Mouse (Mus musculus) heart, embryonic 11.5 days (tissue): ENCODE data around the gene Ahcyl2. TPM values are rescaled to one million over a fixed set of nuclear protein-coding genes. Genes with fewer than 3 reads are reported as not detected.

ENCODE experiments used
- ATAC-seq: fragments of 200-750 bp; cut with Nextera tagmentation; replicated peaks from 2 replicates; pipeline ENCODE4 v1.8.0; 2017; ENCODE audit warnings: moderate library complexity; ENCODE audit not compliant: insufficient number of reproducible peaks, low FRiP score, low TSS enrichment
- H3K27ac ChIP-seq: fragments of 300-500 bp; sonication (generic); 2 replicates; pipeline ENCODE4 v1.5.1; 2014; ENCODE audit warnings: mild to moderate bottlenecking, low read depth, low read length
- H3K27me3 ChIP-seq: fragments of 300-500 bp; sonication (generic); 2 replicates; pipeline ENCODE4 v1.6.1; 2014; ENCODE audit warnings: mild to moderate bottlenecking, low read length, mixed read lengths; ENCODE audit not compliant: control insufficient read depth, insufficient read depth
- H3K36me3 ChIP-seq: fragments of 300-500 bp; sonication (generic); 2 replicates; pipeline ENCODE4 v1.6.1; 2014; ENCODE audit warnings: mild to moderate bottlenecking, low read length, moderate library complexity, mixed read lengths; ENCODE audit not compliant: control insufficient read depth, insufficient read depth
- H3K4me1 ChIP-seq: fragments of 300-500 bp; sonication (generic); 2 replicates; pipeline ENCODE4 v1.6.1; 2014; ENCODE audit warnings: low read length; ENCODE audit not compliant: control insufficient read depth, insufficient read depth
- H3K4me2 ChIP-seq: fragments of 300-500 bp; sonication (generic); 2 replicates; pipeline ENCODE4 v1.6.1; 2014; ENCODE audit warnings: mild to moderate bottlenecking, moderate library complexity
- H3K4me3 ChIP-seq: fragments of 300-500 bp; sonication (generic); 2 replicates; pipeline ENCODE4 v1.5.1; 2014; ENCODE audit warnings: low read depth, low read length
- H3K9ac ChIP-seq: fragments of 300-500 bp; sonication (generic); 2 replicates; pipeline ENCODE4 v1.6.1; 2014; ENCODE audit warnings: mild to moderate bottlenecking, low read depth, low read length, moderate library complexity
- H3K9me3 ChIP-seq: fragments of 300-500 bp; sonication (generic); replicated peaks from 2 replicates; pipeline ENCODE4 v1.6.1; 2016; ENCODE audit warnings: low read length; ENCODE audit not compliant: control insufficient read depth
- WGBS: fragments of 180-500 bp; shearing (Covaris S2); extraction: QIAGEN DNeasy Blood & Tissue Kit; methylation state at CpG from one replicate; pipeline ENCODE4 v1.1.7; 2014; ENCODE audit not compliant: insufficient replicate concordance; 5-methylcytosine and 5-hydroxymethylcytosine counted together
- polyA plus RNA-seq: library from polyadenylated mRNA; unstranded; fragments of >200 nt; fragmentation: Nextera tagmentation; extraction: Ambion mirVana; gene quantifications from 2 replicates; pipeline ENCODE4 v1.2.1, GENCODE M21; 2014

Ahcyl2 gene
- polyA plus RNA-seq, 1 experiment from 2014 or later = 11.6 TPM

GRCm38 (mm10) chr6:29761282-29761681 lies 6.5 kb upstream of the Ahcyl2 start:
- no peaks in the 10 kb centered on the region for H3K27me3 ChIP-seq
- no peak for ATAC-seq
- H3K9me3 ChIP-seq = no peaks in the 10 kb centered on the region
- no peaks in the 10 kb centered on the region for H3K4me1 ChIP-seq
- H3K27ac ChIP-seq = no peak overlapping the region
- H3K4me3 ChIP-seq = no peak overlapping the region
- H3K4me2 ChIP-seq = no peak overlapping the region
- H3K36me3 ChIP-seq = peaks cover 9% of the 10 kb centered on the region
- H3K9ac ChIP-seq = no peak overlapping the region
- WGBS = 88% methylated on average over 4 of the region's 4 CpGs

DNA sequence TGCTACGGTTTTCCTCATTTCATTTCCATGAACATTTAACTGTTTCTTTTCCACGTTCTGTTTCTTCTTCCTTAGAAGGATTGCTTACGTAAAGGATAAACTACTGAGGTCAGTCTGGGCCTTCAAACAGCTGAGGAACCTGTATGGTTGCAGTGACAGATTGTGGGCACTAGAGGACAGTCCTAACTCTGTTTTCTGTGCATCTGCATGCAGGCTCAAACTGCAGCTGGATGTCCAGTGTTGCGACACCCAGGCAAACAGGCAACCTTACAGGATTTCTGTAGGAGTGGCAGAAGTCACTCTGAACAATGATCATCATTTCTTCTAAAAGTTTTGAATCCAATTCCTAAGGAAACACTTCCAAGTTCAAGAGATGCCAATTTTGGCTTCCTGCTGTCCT lies 5.3 kb upstream of the Ahcyl2 start:
- Histone ChIP-seq H3K36me3 (peaks cover 7% of the 10 kb centered on the region), H3K4me2 (no peak overlapping the region), H3K27me3 (no peaks in the 10 kb centered on the region), H3K9me3 (no peaks in the 10 kb centered on the region), H3K4me1 (no peaks in the 10 kb centered on the region), H3K4me3 (no peak overlapping the region), H3K9ac (no peak overlapping the region), H3K27ac (no peak overlapping the region)
- no peak for ATAC-seq
- WGBS = 61% methylated on average over 4 of the region's 4 CpGs

GRCm38 (mm10) chr6:29766874-29767273 lies 937 bp upstream of the Ahcyl2 start:
- H3K9ac ChIP-seq = no peak overlapping the region
- no peaks in the 10 kb centered on the region for H3K9me3 ChIP-seq
- peaks cover 6% of the 10 kb centered on the region; the same call in 1 of the 2 replicates for H3K4me1 ChIP-seq
- 84% methylated on average over 2 of the region's 2 CpGs for WGBS
- ATAC-seq = no peak
- H3K4me3 ChIP-seq = no peak overlapping the region
- H3K27me3 ChIP-seq = no peaks in the 10 kb centered on the region
- H3K4me2 ChIP-seq = no peak overlapping the region
- H3K36me3 ChIP-seq = no peaks in the 10 kb centered on the region
- H3K27ac ChIP-seq = no peak overlapping the region

DNA sequence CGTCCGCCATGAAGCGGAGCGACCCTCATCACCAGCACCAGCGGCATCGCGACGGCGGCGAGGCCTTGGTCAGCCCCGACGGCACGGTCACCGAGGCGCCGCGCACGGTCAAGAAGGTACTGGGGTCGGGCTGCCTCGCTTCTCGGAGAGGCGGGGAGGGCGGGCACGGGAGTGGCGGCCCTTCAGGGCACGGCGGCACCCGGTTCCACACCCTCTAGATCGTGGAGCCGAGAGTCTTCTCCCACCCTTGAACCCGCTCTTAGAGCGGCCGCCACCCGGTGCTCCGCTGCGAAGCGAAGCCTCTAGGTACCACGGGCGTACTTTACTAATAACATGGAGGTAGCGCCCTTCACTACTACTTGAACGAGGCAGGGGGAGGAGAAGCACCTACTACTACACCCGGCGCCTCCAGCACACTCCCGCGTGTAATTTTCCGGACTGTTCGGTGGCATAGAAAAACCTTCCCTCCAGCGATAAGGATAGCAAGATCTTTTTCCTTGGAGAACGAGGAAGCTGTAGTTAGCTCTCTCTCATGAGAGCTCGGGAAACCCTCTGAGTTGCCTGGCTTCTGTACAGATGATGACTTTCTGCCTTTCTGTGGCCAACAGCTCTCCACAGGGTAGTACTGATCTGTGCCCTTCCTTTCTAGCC lies 1.1 kb downstream of the Ahcyl2 start:
- Histone ChIP-seq H3K36me3 (no peaks in the 10 kb centered on the region), H3K4me2 (peak overlapping the region; percentile 78), H3K9me3 (no peaks in the 10 kb centered on the region), H3K27me3 (no peaks in the 10 kb centered on the region), H3K4me1 (peaks cover 6% of the 10 kb centered on the region; the same call in 1 of the 2 replicates), H3K4me3 (peak overlapping the region; percentile 77), H3K9ac (peak overlapping the region; percentile 89), H3K27ac (peak overlapping the region; percentile 84)
- WGBS = under 1% methylated on average over 47 of the region's 50 CpGs
- peak; percentile 55 for ATAC-seq

DNA sequence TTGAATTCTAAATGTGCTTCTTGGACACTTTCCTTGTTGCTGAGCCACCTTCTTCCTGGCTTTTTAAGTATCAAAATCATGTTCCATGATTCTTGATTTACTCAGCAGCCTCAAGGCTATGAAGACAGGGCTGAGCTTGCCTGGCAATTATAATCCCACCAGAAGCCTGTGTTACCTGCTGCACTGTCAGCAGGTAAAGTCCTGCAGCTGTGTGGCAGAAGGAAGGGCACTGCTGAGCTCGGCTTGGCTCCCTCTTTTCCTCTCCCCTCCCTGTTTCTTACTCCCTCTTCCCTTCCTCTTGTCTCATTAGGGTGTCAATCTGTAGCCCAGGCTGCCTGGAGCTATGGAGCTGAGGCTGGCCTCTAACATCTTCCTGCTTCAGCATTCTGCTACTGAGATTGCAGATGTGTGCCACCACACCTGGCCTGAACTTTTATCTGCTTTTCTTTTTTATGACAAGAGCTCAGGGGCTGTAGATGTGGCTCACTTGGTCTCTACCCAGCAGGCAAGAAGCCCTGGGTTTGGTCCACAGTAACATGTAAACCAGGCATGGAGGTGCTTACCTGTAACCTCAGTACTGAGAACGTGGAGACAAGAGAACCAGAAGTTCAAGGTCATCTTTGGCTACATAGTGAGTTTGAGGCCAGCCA lies 3.0 kb downstream of the Ahcyl2 start:
- H3K4me2 ChIP-seq = no peak overlapping the region
- no peak for ATAC-seq
- H3K36me3 ChIP-seq = no peaks in the 10 kb centered on the region
- no peak overlapping the region for H3K4me3 ChIP-seq
- H3K9me3 ChIP-seq = no peaks in the 10 kb centered on the region
- WGBS = 65% methylated on average over 2 of the region's 2 CpGs
- no peak overlapping the region for H3K9ac ChIP-seq
- no peaks in the 10 kb centered on the region for H3K27me3 ChIP-seq
- no peak overlapping the region for H3K27ac ChIP-seq
- peaks cover 6% of the 10 kb centered on the region; the same call in 1 of the 2 replicates for H3K4me1 ChIP-seq

- no peak overlapping the region for H3K9ac ChIP-seq
- H3K9me3 ChIP-seq = no peaks in the 10 kb centered on the region
- ATAC-seq = no peak
- H3K36me3 ChIP-seq = no peaks in the 10 kb centered on the region
- no peak overlapping the region for H3K4me3 ChIP-seq
- no peaks in the 10 kb centered on the region for H3K27me3 ChIP-seq
- no peak overlapping the region for H3K27ac ChIP-seq
- no peak overlapping the region for H3K4me2 ChIP-seq
- 87% methylated on average over 3 of the region's 3 CpGs for WGBS
- peaks cover 6% of the 10 kb centered on the region; the same call in 1 of the 2 replicates for H3K4me1 ChIP-seq
Observed at GRCm38 (mm10) chr6:29772236-29772635, 4.4 kb downstream of the Ahcyl2 start.

DNA sequence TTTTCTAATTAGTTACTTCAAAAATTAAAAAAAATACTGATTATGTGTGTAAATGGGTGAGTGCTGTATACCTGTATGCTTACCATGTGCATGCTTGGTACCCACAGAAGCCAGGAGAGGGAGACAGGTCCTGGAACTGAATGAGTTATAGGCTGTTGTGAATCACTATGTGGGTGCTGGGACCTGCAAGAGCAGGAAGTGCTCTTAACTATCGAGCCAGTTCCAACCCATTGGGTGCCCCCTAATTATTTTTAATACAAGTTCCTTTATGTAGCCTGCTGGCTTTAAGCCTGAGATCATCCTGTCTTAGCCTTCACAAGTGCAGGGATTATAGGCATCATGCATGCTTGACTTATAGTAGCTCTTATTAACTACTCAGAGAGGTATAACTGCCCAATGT lies 6.3 kb downstream of the Ahcyl2 start:
- no peaks in the 10 kb centered on the region for H3K27me3 ChIP-seq
- no peak overlapping the region for H3K4me3 ChIP-seq
- peaks cover 3% of the 10 kb centered on the region; the same call in 1 of the 2 replicates for H3K4me1 ChIP-seq
- no peak overlapping the region for H3K27ac ChIP-seq
- no peak for ATAC-seq
- no peaks in the 10 kb centered on the region for H3K9me3 ChIP-seq
- no peak overlapping the region for H3K9ac ChIP-seq
- 93% methylated on average over 1 of the region's 1 CpGs for WGBS
- H3K4me2 ChIP-seq = no peak overlapping the region
- H3K36me3 ChIP-seq = no peaks in the 10 kb centered on the region

DNA sequence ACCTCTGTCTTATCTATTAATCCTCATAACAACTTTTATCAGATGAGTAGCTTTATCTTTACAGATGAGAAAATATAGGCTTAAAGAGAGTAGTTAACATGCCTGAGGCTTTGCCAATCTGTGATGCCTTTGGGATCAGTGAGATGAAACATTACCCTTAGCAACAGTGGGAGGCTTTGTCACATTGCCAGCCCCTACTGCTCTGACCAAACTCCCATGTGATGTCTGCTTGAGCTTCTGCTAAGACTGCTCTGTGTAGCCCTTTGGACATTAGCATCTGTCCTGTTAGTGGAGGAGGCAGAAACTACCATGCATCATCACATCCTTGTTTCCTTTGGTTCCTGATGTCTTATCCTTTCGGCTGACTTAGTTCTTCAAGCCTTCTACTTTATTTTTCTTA lies 7.8 kb downstream of the Ahcyl2 start:
- 76% methylated on average over 1 of the region's 1 CpGs for WGBS
- H3K36me3 ChIP-seq = no peaks in the 10 kb centered on the region
- H3K27ac ChIP-seq = no peak overlapping the region
- ATAC-seq = no peak
- H3K4me1 ChIP-seq = no peaks in the 10 kb centered on the region
- no peak overlapping the region for H3K4me3 ChIP-seq
- H3K9me3 ChIP-seq = no peaks in the 10 kb centered on the region
- H3K27me3 ChIP-seq = no peaks in the 10 kb centered on the region
- no peak overlapping the region for H3K4me2 ChIP-seq
- no peak overlapping the region for H3K9ac ChIP-seq
